Mouse (Mus musculus) MEL (cell line): ENCODE results near the gene Klf3.

Experiments
- CTCF ChIP-seq, 3 experiments: IDR thresholded peaks in 2 of 3; conservative IDR thresholded peaks in 1 of 3; 2 replicates each; pipeline ENCODE4 v1.5.1; 2011 to 2012; ENCODE audit warnings: low read length in 3 of 3, low read depth in 2 of 3, mild to moderate bottlenecking in 2 of 3, improper control_type of control experiment in 1 of 3, inconsistent platforms in 1 of 3, mixed read lengths in 1 of 3, moderate library complexity in 1 of 3; ENCODE audit not compliant: control insufficient read depth in 1 of 3, insufficient read depth in 1 of 3, poor library complexity in 1 of 3, severe bottlenecking in 1 of 3
- GABPA ChIP-seq: IDR thresholded peaks from 2 replicates; pipeline ENCODE4 v1.6.1; 2012; ENCODE audit warnings: low read depth, mild to moderate bottlenecking, inconsistent platforms, low read length, improper control_type of control experiment, moderate library complexity
- MAX ChIP-seq: IDR thresholded peaks from 2 replicates; pipeline ENCODE4 v1.6.1; 2011; ENCODE audit warnings: low read length, improper control_type of control experiment
- POLR2A ChIP-seq, 2 experiments: IDR thresholded peaks; 2 replicates each; pipeline ENCODE4 v1.6.1; 2011 to 2012; ENCODE audit warnings: low read length in 2 of 2, mild to moderate bottlenecking in 2 of 2, control low read depth in 1 of 2, improper control_type of control experiment in 1 of 2, low read depth in 1 of 2, moderate library complexity in 1 of 2; ENCODE audit not compliant: control insufficient read depth in 1 of 2, insufficient read depth in 1 of 2, poor library complexity in 1 of 2
- UBTF ChIP-seq: IDR thresholded peaks from 2 replicates; pipeline ENCODE4 v1.6.1; 2012; ENCODE audit warnings: low read depth, mild to moderate bottlenecking, inconsistent platforms, low read length, improper control_type of control experiment, moderate library complexity, borderline replicate concordance; ENCODE audit not compliant: insufficient read depth
- ZC3H11A ChIP-seq: IDR thresholded peaks from 2 replicates; pipeline ENCODE4 v1.6.1; 2012; ENCODE audit warnings: low read depth, mild to moderate bottlenecking, inconsistent platforms, low read length, improper control_type of control experiment
- ZKSCAN1 ChIP-seq: IDR thresholded peaks from 2 replicates; pipeline ENCODE4 v1.6.1; 2012; ENCODE audit warnings: low read depth, mild to moderate bottlenecking, inconsistent platforms, low read length, improper control_type of control experiment, moderate library complexity

DNA sequence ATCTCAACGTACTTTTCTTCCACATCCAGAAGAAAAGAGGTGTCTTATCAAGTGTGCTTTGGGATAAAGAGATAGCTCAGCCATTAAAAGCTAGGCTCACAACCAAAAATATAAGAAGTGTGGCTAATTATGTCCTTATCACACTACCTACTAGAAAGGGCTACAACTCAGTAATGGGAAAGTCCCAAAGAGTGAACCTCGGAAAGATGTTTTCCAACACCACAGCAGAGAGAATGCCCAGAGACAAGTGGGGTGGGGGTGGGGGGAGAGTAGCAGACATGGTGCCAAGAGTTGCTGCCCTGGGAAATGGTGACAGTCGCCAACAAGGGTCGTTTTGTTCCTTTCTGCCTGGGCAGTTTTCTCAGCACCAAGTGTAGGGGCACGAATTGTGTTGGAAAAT, 25.0 kb upstream of the Klf3 start:
- no peak for TF ChIP-seq CTCF (IDR thresholded peaks at IDR 0.05 in 2 of 3, conservative IDR thresholded peaks at IDR 0.05 in 1 of 3; ENCODE audit: control insufficient read depth in 1 of 3, insufficient read depth in 1 of 3, low read depth in 2 of 3, low read length in 3 of 3, poor library complexity in 1 of 3, severe bottlenecking in 1 of 3)
- TF ChIP-seq ZC3H11A: no peak
- no peak for TF ChIP-seq POLR2A (IDR thresholded peaks at IDR 0.05; ENCODE audit: control insufficient read depth in 1 of 2, insufficient read depth in 1 of 2, low read depth in 1 of 2, low read length in 2 of 2, poor library complexity in 1 of 2)
- TF ChIP-seq MAX: no peak
- TF ChIP-seq UBTF: no peak
- TF ChIP-seq ZKSCAN1: no peak
- no peak for TF ChIP-seq GABPA
